Mouse (Mus musculus): ENCODE data around the gene Sh3bp4.

GRCm38 (mm10) chr1:89131018-89131540, 60.9 kb downstream of the Sh3bp4 start:
- TF ChIP-seq POLR2A (IDR thresholded peaks at IDR 0.05; ENCODE audit: low read depth, low read length): no peak
- no peak for TF ChIP-seq CTCF (IDR thresholded peaks at IDR 0.05; ENCODE audit: extremely low read depth, insufficient read depth, insufficient read length, insufficient replicate concordance)
